Mouse (Mus musculus): ENCODE results near the gene 1300017J02Rik.

DNA sequence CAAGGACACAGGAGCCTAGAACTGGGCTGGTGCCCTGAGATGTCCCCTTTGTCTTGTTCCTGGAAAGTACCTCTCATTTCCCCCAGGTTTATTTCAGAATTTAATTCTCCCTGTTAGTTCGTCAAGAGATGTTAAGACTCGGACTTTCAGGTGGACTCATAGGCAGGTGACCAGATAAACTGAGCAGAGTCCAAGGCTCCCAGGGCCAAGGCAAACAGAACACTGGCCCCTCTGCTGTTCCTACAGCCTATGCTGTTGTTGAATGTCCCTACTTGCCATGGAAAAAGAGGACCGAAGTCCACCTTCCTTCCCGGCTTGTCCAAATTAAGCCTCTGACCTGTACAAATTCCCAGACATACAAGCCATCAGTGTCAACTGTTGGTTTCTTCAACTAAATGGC, 61.2 kb downstream of the 1300017J02Rik start:
- TF ChIP-seq POLR2A (IDR thresholded peaks at IDR 0.05; ENCODE audit: borderline replicate concordance, extremely low read depth, insufficient read depth, insufficient read length, poor library complexity, severe bottlenecking): no peak
- TF ChIP-seq CTCF (IDR thresholded peaks at IDR 0.05; ENCODE audit: borderline replicate concordance, extremely low read depth, insufficient read depth, insufficient read length): no peak
